Mouse (Mus musculus) bone marrow, adult 2 months (tissue): ENCODE data around the gene Dusp3.

Experiments used
- CTCF ChIP-seq: fragments of 200-500 bp; IDR thresholded peaks from 2 replicates; pipeline ENCODE4 v1.5.1; 2011; ENCODE audit warnings: low read length, control low read depth; ENCODE audit not compliant: control insufficient read depth, insufficient read depth
- POLR2A ChIP-seq: fragments of 200-500 bp; IDR thresholded peaks from 2 replicates; pipeline ENCODE4 v1.6.1; 2011; ENCODE audit warnings: low read depth, mild to moderate bottlenecking, control low read depth, low read length, borderline replicate concordance; ENCODE audit not compliant: control insufficient read depth

GRCm38 (mm10) chr11:102028087-102028816 lies 41.4 kb upstream of the Dusp3 start, which contains the start of gene Mpp3:
- no peak for TF ChIP-seq CTCF
- no peak for TF ChIP-seq POLR2A
